Mouse (Mus musculus) naive thymus-derived CD4-positive, alpha-beta T cell, adult 2 months (primary cell): ENCODE results near the gene Gm10282.
A peak's percentile ranks its signal among the peaks of the same experiment; 100 is the strongest.

Source experiments
- DNase-seq: peaks from one replicate; pipeline ENCODE4 v3.0.0-alpha.2; 2011; ENCODE audit warnings: low read depth

Gm10282 gene

GRCm38 (mm10) chr8:72261431-72261830 lies 43.6 kb downstream of the Gm10282 start:
- no peak for DNase-seq

DNA sequence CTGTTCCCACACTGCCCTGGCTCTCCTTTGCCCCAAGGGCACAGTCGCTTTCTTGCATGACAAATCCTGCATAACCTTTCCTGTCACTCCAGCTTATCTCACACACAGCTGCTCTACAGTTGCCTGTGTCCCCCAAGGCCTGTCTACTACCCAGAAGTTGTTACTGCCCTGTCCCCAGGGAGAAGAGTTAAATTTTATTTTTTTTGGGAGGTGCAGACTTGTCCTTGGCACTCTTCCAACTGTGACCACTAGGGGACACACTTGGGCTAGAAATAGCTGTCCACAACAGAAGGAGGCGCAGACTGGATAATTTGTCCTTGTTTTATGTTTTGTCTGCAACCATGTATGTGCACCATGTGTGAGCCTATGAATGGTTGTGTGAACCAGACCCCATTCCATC lies 44.0 kb downstream of the Gm10282 start:
- DNase-seq: peak; percentile 92

DNA sequence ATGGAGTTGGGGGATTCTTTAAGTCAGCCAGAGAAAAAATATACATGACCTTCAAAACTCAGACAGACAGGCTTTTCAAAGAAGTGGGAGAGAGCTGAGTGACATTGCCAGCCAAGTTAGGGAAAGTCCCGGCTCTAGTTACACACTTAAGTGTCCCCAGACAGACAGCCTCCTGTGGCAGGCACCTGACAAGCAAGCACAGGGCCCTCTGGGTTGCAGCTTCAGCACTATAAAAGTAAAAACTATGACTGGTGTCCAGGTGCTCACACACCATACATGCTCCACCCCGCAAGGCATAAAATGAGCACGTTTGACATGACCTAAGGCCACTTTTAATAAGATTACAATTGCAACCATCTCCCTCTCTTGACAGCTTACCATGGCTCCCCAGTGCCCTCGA lies 44.5 kb downstream of the Gm10282 start:
- no peak for DNase-seq

DNA sequence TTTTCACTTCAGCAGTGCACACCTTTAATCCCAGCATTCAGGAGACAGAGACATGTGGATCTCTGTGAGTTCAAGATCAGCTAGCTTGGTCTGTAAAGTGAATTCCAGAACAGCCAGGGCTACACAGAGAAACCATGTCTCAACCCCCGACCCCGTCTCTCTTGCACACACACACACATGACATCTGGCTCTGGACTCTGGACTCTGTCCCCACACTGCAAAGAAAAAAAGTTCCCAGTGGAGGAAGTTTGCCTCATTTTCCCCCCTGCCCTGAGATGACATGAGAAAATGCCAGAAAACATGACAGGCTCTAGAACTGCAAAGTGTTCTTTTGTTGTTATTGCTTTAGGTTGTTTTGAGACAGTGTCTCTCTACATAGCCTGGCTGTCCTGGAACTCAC lies 45.2 kb downstream of the Gm10282 start:
- no peak for DNase-seq

- no peak for DNase-seq
Observed at GRCm38 (mm10) chr8:72257902-72258238, 47.2 kb downstream of the Gm10282 start.

DNA sequence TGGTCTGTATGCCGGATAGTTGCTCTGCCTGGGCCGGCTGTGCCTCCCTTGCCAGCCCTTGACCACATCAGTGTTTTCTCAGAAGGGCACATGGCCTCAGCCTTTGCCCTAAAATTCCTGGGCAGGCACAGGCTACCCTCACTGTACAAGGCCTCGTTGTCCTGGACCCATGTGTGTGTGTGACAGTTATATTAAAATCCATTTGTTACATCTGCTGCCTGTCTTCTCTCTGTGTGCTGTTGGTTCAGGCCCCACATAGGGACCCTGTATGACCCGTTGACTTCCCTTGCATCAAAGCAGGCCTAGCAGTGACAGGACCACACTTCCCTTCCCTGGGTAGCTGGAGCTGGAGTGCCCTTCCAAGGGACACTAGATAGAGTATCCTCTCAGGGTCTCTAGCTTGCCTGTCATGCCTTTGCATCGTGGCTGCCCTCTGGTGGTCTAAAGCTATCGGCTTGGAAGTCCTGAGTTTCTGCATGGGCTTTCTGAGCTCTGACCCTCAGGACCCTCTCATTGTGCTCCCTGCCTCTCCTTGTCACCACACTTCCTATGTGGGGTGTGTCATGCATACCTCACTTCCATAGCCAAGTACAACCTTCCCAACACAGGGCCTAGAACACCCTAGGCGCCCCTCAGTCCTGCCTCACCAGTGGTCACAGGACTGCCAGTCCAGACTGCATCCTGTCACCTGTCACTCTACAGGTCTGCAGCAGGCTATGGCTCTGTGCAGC lies 47.7 kb downstream of the Gm10282 start:
- peak; percentile 54 for DNase-seq
